In genomic region chr5:137755425-137755824, GRCm38 (mm10) we compare ENCODE assay signal across 16 mouse cellular contexts. TPM values are rescaled to one million over a fixed set of nuclear protein-coding genes. Genes with fewer than 3 reads are reported as not detected.
DNase-seq lines count a peak whose midpoint lies in the region; ATAC-seq and TF ChIP-seq lines count a peak whose summit lies in the region.
"Had no signal": no experiment of that assay in that cellular context is flagged by ENCODE, and none has a peak within 500 bp of the region (broad histone marks: within the 10 kb centered on the region; RNA-seq: fewer than 3 reads in every experiment).

No protein-coding gene starts in this region.

- TF ChIP-seq CTCF in kidney, adult 2 months (conservative IDR thresholded peaks at IDR 0.05; ENCODE audit: insufficient read depth, insufficient read length, low read depth, low read length), result no peak
- TF ChIP-seq CTCF in forebrain, postnatal 0 days (IDR thresholded peaks at IDR 0.05; ENCODE audit: low read depth), result no peak

- no peaks in the 10 kb centered on the region for H3K27me3 ChIP-seq in heart, embryonic 10.5 days (ENCODE audit: insufficient read depth, poor library complexity, severe bottlenecking)
- H3K27me3 ChIP-seq in kidney, adult 2 months (replicated peaks; ENCODE audit: control insufficient read depth, insufficient read depth, low read length), result no peaks in the 10 kb centered on the region
- no peaks in the 10 kb centered on the region for H3K27me3 ChIP-seq in forebrain, postnatal 0 days (ENCODE audit: insufficient read depth, low read length)
- H3K27me3 ChIP-seq: embryonic facial prominence, embryonic 13.5 days had no signal

- no peaks in the 10 kb centered on the region for H3K9me3 ChIP-seq in heart, embryonic 10.5 days
- H3K9me3 ChIP-seq in forebrain, postnatal 0 days (ENCODE audit: low read length), result no peaks in the 10 kb centered on the region
- H3K9me3 ChIP-seq: embryonic facial prominence, embryonic 13.5 days had no signal

- no peak for DNase-seq in heart, embryonic 10.5 days (ENCODE audit: low spot score)
- no peak for DNase-seq in heart, postnatal 4 days
- no peak for DNase-seq in kidney, adult 2 months
- DNase-seq in kidney, postnatal 4 days, result no peak
- peak; percentile 51 for DNase-seq in adipocyte (ENCODE audit: low spot score)
- no peak for DNase-seq in forebrain, postnatal 0 days
- DNase-seq in retina, postnatal 1 day, result no peak
- DNase-seq: adrenal gland, postnatal 25 days; cerebellum, postnatal 36 days; gastrocnemius, postnatal 36 days; left cerebral cortex, postnatal 4 days; lung, adult 18-20 months; thymus, adult 18-20 months had no signal

- no peak for TF ChIP-seq POLR2A in kidney, adult 2 months (IDR thresholded peaks at IDR 0.05; ENCODE audit: low read depth, low read length)

- peak overlapping the region; percentile 52; the same call in 1 of the 2 replicates for H3K27ac ChIP-seq in heart, embryonic 10.5 days
- peak overlapping the region; percentile 14; the same call in 1 of the 2 replicates for H3K27ac ChIP-seq in kidney, adult 2 months (ENCODE audit: insufficient read depth, low read depth, low read length)
- peak overlapping the region; percentile 36; the same call in 1 of the 2 replicates for H3K27ac ChIP-seq in forebrain, postnatal 0 days (ENCODE audit: low read depth, low read length)
- H3K27ac ChIP-seq: embryonic facial prominence, embryonic 13.5 days; kidney, postnatal 0 days had no signal

- no peak overlapping the region for H3K4me2 ChIP-seq in forebrain, postnatal 0 days (ENCODE audit: low read depth)
- H3K4me2 ChIP-seq: embryonic facial prominence, embryonic 13.5 days had no signal

- H3K36me3 ChIP-seq in heart, embryonic 10.5 days, result peaks cover 86% of the 10 kb centered on the region
- H3K36me3 ChIP-seq in kidney, adult 2 months (ENCODE audit: control insufficient read depth, insufficient read depth, low read length), result no peaks in the 10 kb centered on the region; the same call in 1 of the 2 replicates
- peaks cover 24% of the 10 kb centered on the region for H3K36me3 ChIP-seq in forebrain, postnatal 0 days (ENCODE audit: insufficient read depth)

- 87% methylated on average over 5 of the region's 5 CpGs for WGBS in heart, embryonic 10.5 days
- 70% methylated on average over 5 of the region's 5 CpGs for WGBS in kidney, adult 2 months
- WGBS in forebrain, postnatal 0 days, result 67% methylated on average over 5 of the region's 5 CpGs

- no peak for ATAC-seq in forebrain, postnatal 0 days

- H3K4me1 ChIP-seq in heart, embryonic 10.5 days, result peaks cover 70% of the 10 kb centered on the region
- H3K4me1 ChIP-seq in kidney, adult 2 months (ENCODE audit: control insufficient read depth, insufficient read depth, low read length), result peaks cover 9% of the 10 kb centered on the region
- H3K4me1 ChIP-seq in forebrain, postnatal 0 days (ENCODE audit: insufficient read depth), result 0 out of 2 replicates have a peak, but pooled peaks cover 3% of the 10 kb centered on the region

- no peak overlapping the region for H3K9ac ChIP-seq in forebrain, postnatal 0 days
- H3K9ac ChIP-seq: embryonic facial prominence, embryonic 13.5 days had no signal

- H3K4me3 ChIP-seq in heart, embryonic 10.5 days, result no peak overlapping the region
- H3K4me3 ChIP-seq in kidney, adult 2 months (ENCODE audit: insufficient read depth, low read depth, low read length), result no peak overlapping the region
- H3K4me3 ChIP-seq in forebrain, postnatal 0 days (ENCODE audit: low read depth, low read length), result no peak overlapping the region
- H3K4me3 ChIP-seq: embryonic facial prominence, embryonic 13.5 days; myocyte had no signal

RNA-seq across cellular contexts. Expression of gene Tsc22d4, which starts 9.9 kb away (rescaled TPM):
- polyA plus RNA-seq in heart, embryonic 10.5 days (2016; fragmentation: Nextera tagmentation; extraction: Ambion mirVana), result 147 and 165 TPM in 2 replicates
- total RNA-seq in heart, postnatal 4 days (2021), result 100 to 1,000 TPM; 230 to 231 TPM
- 71.2 and 78.4 TPM in 2 replicates for polyA plus RNA-seq in kidney, adult 2 months (2012; rRNA removed)
- 120 and 135 TPM in 2 replicates for total RNA-seq in forebrain, postnatal 0 days (2014; rRNA removed)
- 112 and 134 TPM in 2 replicates for polyA plus RNA-seq in forebrain, postnatal 0 days (2015; fragmentation: Nextera tagmentation; extraction: Ambion mirVana)

RNA-seq across cellular contexts. Expression of gene Nyap1, which starts 14.0 kb away (rescaled TPM):
- 1.4 TPM in 2 replicates for polyA plus RNA-seq in heart, embryonic 10.5 days (2016; fragmentation: Nextera tagmentation; extraction: Ambion mirVana)
- total RNA-seq in heart, postnatal 4 days (2021), result 1 to 10 TPM; 3.1 to 3.3 TPM
- polyA plus RNA-seq in kidney, adult 2 months (2012; rRNA removed), result 3.1 and 4.1 TPM in 2 replicates
- total RNA-seq in forebrain, postnatal 0 days (2014; rRNA removed), result 251 and 252 TPM in 2 replicates
- polyA plus RNA-seq in forebrain, postnatal 0 days (2015; fragmentation: Nextera tagmentation; extraction: Ambion mirVana), result 42.0 and 48.9 TPM in 2 replicates

RNA-seq across cellular contexts. Expression of gene Ppp1r35, which starts 23.2 kb away (rescaled TPM):
- polyA plus RNA-seq in heart, embryonic 10.5 days (2016; fragmentation: Nextera tagmentation; extraction: Ambion mirVana), result 31.3 and 49.2 TPM in 2 replicates
- total RNA-seq in heart, postnatal 4 days (2021), result 10 to 100 TPM; 16.5 to 17.1 TPM
- 30.6 and 36.6 TPM in 2 replicates for polyA plus RNA-seq in kidney, adult 2 months (2012; rRNA removed)
- total RNA-seq in forebrain, postnatal 0 days (2014; rRNA removed), result 28.8 and 47.4 TPM in 2 replicates
- polyA plus RNA-seq in forebrain, postnatal 0 days (2015; fragmentation: Nextera tagmentation; extraction: Ambion mirVana), result 39.1 and 41.8 TPM in 2 replicates

RNA-seq across cellular contexts. Expression of gene Mepce, which starts 32.0 kb away (rescaled TPM):
- 7.1 and 10.4 TPM in 2 replicates for polyA plus RNA-seq in heart, embryonic 10.5 days (2016; fragmentation: Nextera tagmentation; extraction: Ambion mirVana)
- total RNA-seq in heart, postnatal 4 days (2021), result 10 to 100 TPM; 29.0 to 40.3 TPM
- 41.0 and 42.9 TPM in 2 replicates for polyA plus RNA-seq in kidney, adult 2 months (2012; rRNA removed)
- total RNA-seq in forebrain, postnatal 0 days (2014; rRNA removed), result 33.3 and 47.7 TPM in 2 replicates
- 18.3 and 21.1 TPM in 2 replicates for polyA plus RNA-seq in forebrain, postnatal 0 days (2015; fragmentation: Nextera tagmentation; extraction: Ambion mirVana)

RNA-seq across cellular contexts. Expression of gene Zcwpw1, which starts 32.2 kb away (rescaled TPM):
- 10.0 and 12.5 TPM in 2 replicates for polyA plus RNA-seq in heart, embryonic 10.5 days (2016; fragmentation: Nextera tagmentation; extraction: Ambion mirVana)
- total RNA-seq in heart, postnatal 4 days (2021), result 1 to 10 TPM; 2.4 to 3.2 TPM
- polyA plus RNA-seq in kidney, adult 2 months (2012; rRNA removed), result 1.6 and 2.5 TPM in 2 replicates
- total RNA-seq in forebrain, postnatal 0 days (2014; rRNA removed), result 3.5 and 7.7 TPM in 2 replicates
- 3.1 and 4.8 TPM in 2 replicates for polyA plus RNA-seq in forebrain, postnatal 0 days (2015; fragmentation: Nextera tagmentation; extraction: Ambion mirVana)
